Mouse (Mus musculus) kidney, adult 2 months (tissue): ENCODE measurements at regions not wholly inside any gene's neighbourhood (a gene's known extent, or its start where the extent isn't known, plus 50 kb on each side); places are given as distances from the start of the nearest gene placed in this dataset.
"Not testable (repeated sequence)": the region's sequence is repeated elsewhere in the genome, so short reads cannot be mapped to it uniquely, and the experiment has no call there.

Source experiments
- DNase-seq: peaks from one replicate; pipeline ENCODE4 v3.0.0; 2021
- H3K27ac ChIP-seq: fragments of 200-500 bp; 2 replicates; pipeline ENCODE4 v1.5.1; 2012; ENCODE audit warnings: low read depth, low read length, control low read depth, inconsistent platforms; ENCODE audit not compliant: insufficient read depth
- H3K27me3 ChIP-seq: fragments of 200-500 bp; replicated peaks from 2 replicates; pipeline ENCODE4 v1.6.1; 2012; ENCODE audit warnings: mild to moderate bottlenecking, moderate library complexity, low read length, inconsistent platforms; ENCODE audit not compliant: control insufficient read depth, insufficient read depth
- H3K36me3 ChIP-seq: fragments of 200-500 bp; 2 replicates; pipeline ENCODE4 v1.6.1; 2012; ENCODE audit warnings: mild to moderate bottlenecking, moderate library complexity, low read length, inconsistent platforms; ENCODE audit not compliant: control insufficient read depth, insufficient read depth
- H3K4me1 ChIP-seq: fragments of 200-500 bp; 2 replicates; pipeline ENCODE4 v1.6.1; 2011; ENCODE audit warnings: low read length; ENCODE audit not compliant: control insufficient read depth, insufficient read depth
- H3K4me3 ChIP-seq: fragments of 200-500 bp; 2 replicates; pipeline ENCODE4 v1.5.1; 2011; ENCODE audit warnings: mild to moderate bottlenecking, low read depth, low read length, control low read depth; ENCODE audit not compliant: insufficient read depth
- CTCF ChIP-seq: fragments of 200-500 bp; conservative IDR thresholded peaks from 2 replicates; pipeline ENCODE4 v1.5.1; 2011; ENCODE audit warnings: low read depth, mild to moderate bottlenecking, control low read depth, low read length, moderate library complexity, mixed read lengths; ENCODE audit not compliant: insufficient read depth, insufficient read length
- POLR2A ChIP-seq: fragments of 200-500 bp; IDR thresholded peaks from one replicate; pipeline ENCODE4 v1.6.1; 2011; ENCODE audit warnings: low read depth, low read length, control low read depth
- WGBS: fragments of 180-500 bp; shearing (Covaris S2); methylation state at CpG from one replicate; pipeline ENCODE4 v1.1.7; 2018; 5-methylcytosine and 5-hydroxymethylcytosine counted together

- H3K36me3 ChIP-seq = no peaks in the 10 kb centered on the region
- H3K4me1 ChIP-seq = no peaks in the 10 kb centered on the region
- no peak for DNase-seq
- TF ChIP-seq POLR2A = no peak
- TF ChIP-seq CTCF = no peak
- no peak overlapping the region for H3K27ac ChIP-seq
- no peaks in the 10 kb centered on the region for H3K27me3 ChIP-seq
- no peak overlapping the region for H3K4me3 ChIP-seq
- 52% methylated on average over 3 of the region's 3 CpGs for WGBS
Observed at GRCm38 (mm10) chr13:5920422-5920821, 59.1 kb downstream of the Klf6 start.

- Histone ChIP-seq H3K4me3 (no peak overlapping the region), H3K36me3 (no peaks in the 10 kb centered on the region), H3K27ac (no peak overlapping the region), H3K4me1 (no peaks in the 10 kb centered on the region), H3K27me3 (no peaks in the 10 kb centered on the region)
- no peak for DNase-seq
- WGBS = 88% methylated on average over 2 of the region's 2 CpGs
- no peak for TF ChIP-seq POLR2A
- TF ChIP-seq CTCF = no peak
Observed at GRCm38 (mm10) chr13:5931433-5931832, 70.2 kb downstream of the Klf6 start.

- H3K27ac ChIP-seq = no peak overlapping the region
- TF ChIP-seq CTCF (no peak), POLR2A (no peak)
- 96% methylated on average over 2 of the region's 2 CpGs for WGBS
- no peaks in the 10 kb centered on the region for H3K27me3 ChIP-seq
- no peaks in the 10 kb centered on the region for H3K4me1 ChIP-seq
- no peak for DNase-seq
- no peak overlapping the region for H3K4me3 ChIP-seq
- no peaks in the 10 kb centered on the region for H3K36me3 ChIP-seq
Observed at GRCm38 (mm10) chr13:5937436-5937835, 76.2 kb downstream of the Klf6 start.

- no peak for DNase-seq
- WGBS = 88% methylated on average over 4 of the region's 4 CpGs
- Histone ChIP-seq H3K4me1 (no peaks in the 10 kb centered on the region), H3K4me3 (no peak overlapping the region), H3K27me3 (no peaks in the 10 kb centered on the region), H3K36me3 (no peaks in the 10 kb centered on the region), H3K27ac (no peak overlapping the region)
- TF ChIP-seq POLR2A = no peak
- no peak for TF ChIP-seq CTCF
Observed at GRCm38 (mm10) chr13:5937970-5938369, 76.7 kb downstream of the Klf6 start.

GRCm38 (mm10) chr13:5939368-5939767 lies 78.1 kb downstream of the Klf6 start:
- Histone ChIP-seq H3K4me3 (no peak overlapping the region), H3K36me3 (no peaks in the 10 kb centered on the region), H3K27ac (no peak overlapping the region), H3K27me3 (no peaks in the 10 kb centered on the region), H3K4me1 (no peaks in the 10 kb centered on the region)
- WGBS = 75% methylated on average over 3 of the region's 3 CpGs
- TF ChIP-seq POLR2A (no peak), CTCF (no peak)
- no peak for DNase-seq

GRCm38 (mm10) chr13:5952863-5953262 lies 91.6 kb downstream of the Klf6 start:
- TF ChIP-seq POLR2A (no peak), CTCF (no peak)
- H3K36me3 ChIP-seq = no peaks in the 10 kb centered on the region
- no peak for DNase-seq
- H3K4me1 ChIP-seq = no peaks in the 10 kb centered on the region
- H3K27ac ChIP-seq = no peak overlapping the region
- no peak overlapping the region for H3K4me3 ChIP-seq
- 85% methylated on average over 2 of the region's 2 CpGs for WGBS
- H3K27me3 ChIP-seq = no peaks in the 10 kb centered on the region

- not testable (repeated sequence) for H3K27ac ChIP-seq, DNase-seq, H3K4me1 ChIP-seq, H3K36me3 ChIP-seq, H3K27me3 ChIP-seq, H3K4me3 ChIP-seq
Observed at GRCm38 (mm10) chr13:5955121-5955520, 93.8 kb downstream of the Klf6 start.

- TF ChIP-seq CTCF (no peak), POLR2A (no peak)
- H3K4me3 ChIP-seq = no peak overlapping the region
- H3K27me3 ChIP-seq = no peaks in the 10 kb centered on the region
- WGBS = 38% methylated on average over 1 of the region's 1 CpGs
- no peaks in the 10 kb centered on the region for H3K36me3 ChIP-seq
- DNase-seq = no peak
- no peaks in the 10 kb centered on the region for H3K4me1 ChIP-seq
- no peak overlapping the region for H3K27ac ChIP-seq
Observed at GRCm38 (mm10) chr13:5956145-5956544, 94.9 kb downstream of the Klf6 start.
